Mouse (Mus musculus) heart, embryonic 13.5 days (tissue): ENCODE data around the gene E2f3. TPM values are rescaled to one million over a fixed set of nuclear protein-coding genes. Genes with fewer than 3 reads are reported as not detected.

Experiments
- ATAC-seq: fragments of 200-750 bp; cut with Nextera tagmentation; 2 replicates; pipeline ENCODE4 v1.8.0; 2017; ENCODE audit warnings: moderate TSS enrichment; ENCODE audit not compliant: insufficient number of reproducible peaks, low FRiP score, low TSS enrichment; ENCODE audit errors: extremely low read depth
- H3K27ac ChIP-seq: fragments of 300-500 bp; sonication (generic); replicated peaks from 2 replicates; pipeline ENCODE4 v1.5.1; 2015; ENCODE audit warnings: moderate library complexity, mild to moderate bottlenecking, inconsistent platforms
- H3K27me3 ChIP-seq: fragments of 300-500 bp; sonication (generic); replicated peaks from 2 replicates; pipeline ENCODE4 v1.6.1; 2015; ENCODE audit warnings: mild to moderate bottlenecking, inconsistent platforms
- H3K36me3 ChIP-seq: fragments of 300-500 bp; sonication (generic); 2 replicates; pipeline ENCODE4 v1.6.1; 2015; ENCODE audit warnings: mild to moderate bottlenecking, inconsistent platforms
- H3K4me1 ChIP-seq: fragments of 300-500 bp; sonication (generic); 2 replicates; pipeline ENCODE4 v1.6.1; 2015; ENCODE audit warnings: inconsistent platforms
- H3K4me2 ChIP-seq: fragments of 300-500 bp; sonication (generic); 2 replicates; pipeline ENCODE4 v1.6.1; 2015; ENCODE audit warnings: inconsistent platforms, mild to moderate bottlenecking, moderate library complexity
- H3K4me3 ChIP-seq: fragments of 300-500 bp; sonication (generic); 2 replicates; pipeline ENCODE4 v1.5.1; 2015; ENCODE audit warnings: moderate library complexity, mild to moderate bottlenecking, inconsistent platforms
- H3K9ac ChIP-seq: fragments of 300-500 bp; sonication (generic); 2 replicates; pipeline ENCODE4 v1.6.1; 2015; ENCODE audit warnings: inconsistent platforms, mild to moderate bottlenecking, moderate library complexity
- H3K9me3 ChIP-seq: fragments of 300-500 bp; sonication (generic); 2 replicates; pipeline ENCODE4 v1.6.1; 2016; ENCODE audit warnings: inconsistent platforms
- WGBS: fragments of 180-500 bp; shearing (Covaris S2); methylation state at CpG from one replicate; pipeline ENCODE4 v1.1.7; 2015; ENCODE audit warnings: mixed read lengths; 5-methylcytosine and 5-hydroxymethylcytosine counted together
- polyA plus RNA-seq: library from polyadenylated mRNA; unstranded; fragments of >200 nt; fragmentation: Nextera tagmentation; extraction: Ambion mirVana; gene quantifications from 2 replicates; pipeline ENCODE4 v1.2.1, GENCODE M21; 2015

E2f3 gene
- polyA plus RNA-seq, 1 experiment from 2014 or later, result 9.1 TPM

- 0 out of 2 replicates have a peak, but pooled peaks cover 5% of the 10 kb centered on the region for H3K9me3 ChIP-seq
- H3K9ac ChIP-seq, result no peak overlapping the region
- H3K36me3 ChIP-seq, result peaks cover 41% of the 10 kb centered on the region
- H3K4me1 ChIP-seq, result peaks cover 21% of the 10 kb centered on the region
- no peaks in the 10 kb centered on the region for H3K27me3 ChIP-seq
- ATAC-seq, result no peak
- no peak overlapping the region for H3K27ac ChIP-seq
- H3K4me2 ChIP-seq, result no peak overlapping the region
- 92% methylated on average over 10 of the region's 10 CpGs for WGBS
- H3K4me3 ChIP-seq, result no peak overlapping the region
These were observed 31.1 kb downstream of the E2f3 start for GRCm38 (mm10) chr13:29954741-29955140.

- peaks cover 40% of the 10 kb centered on the region for H3K36me3 ChIP-seq
- H3K4me1 ChIP-seq, result peaks cover 27% of the 10 kb centered on the region
- no peak for ATAC-seq
- H3K4me3 ChIP-seq, result no peak overlapping the region
- H3K9me3 ChIP-seq, result 0 out of 2 replicates have a peak, but pooled peaks cover 5% of the 10 kb centered on the region
- H3K4me2 ChIP-seq, result no peak overlapping the region
- H3K27me3 ChIP-seq, result no peaks in the 10 kb centered on the region
- H3K9ac ChIP-seq, result no peak overlapping the region
- WGBS, result 93% methylated on average over 4 of the region's 4 CpGs
- H3K27ac ChIP-seq, result no peak overlapping the region
These were observed 32.3 kb downstream of the E2f3 start for GRCm38 (mm10) chr13:29953417-29954045.

- Histone ChIP-seq H3K9ac (no peak overlapping the region), H3K4me1 (peaks cover 24% of the 10 kb centered on the region), H3K4me2 (no peak overlapping the region), H3K27ac (no peak overlapping the region), H3K27me3 (no peaks in the 10 kb centered on the region), H3K4me3 (no peak overlapping the region), H3K9me3 (no peaks in the 10 kb centered on the region), H3K36me3 (peaks cover 35% of the 10 kb centered on the region)
- WGBS, result 84% methylated on average over 8 of the region's 8 CpGs
- no peak for ATAC-seq
These were observed 39.8 kb downstream of the E2f3 start for GRCm38 (mm10) chr13:29946045-29946444.

- H3K4me1 ChIP-seq, result peaks cover 23% of the 10 kb centered on the region
- ATAC-seq, result no peak
- WGBS, result 71% methylated on average over 9 of the region's 9 CpGs
These were observed 40.8 kb downstream of the E2f3 start for GRCm38 (mm10) chr13:29944915-29945570.

GRCm38 (mm10) chr13:29944493-29944892 lies 41.4 kb downstream of the E2f3 start:
- no peak overlapping the region for H3K4me3 ChIP-seq
- no peaks in the 10 kb centered on the region for H3K9me3 ChIP-seq
- H3K36me3 ChIP-seq, result peaks cover 21% of the 10 kb centered on the region
- no peak overlapping the region for H3K27ac ChIP-seq
- 87% methylated on average over 8 of the region's 8 CpGs for WGBS
- peaks cover 21% of the 10 kb centered on the region for H3K4me1 ChIP-seq
- H3K9ac ChIP-seq, result no peak overlapping the region
- no peaks in the 10 kb centered on the region for H3K27me3 ChIP-seq
- no peak for ATAC-seq
- no peak overlapping the region for H3K4me2 ChIP-seq

More at GRCm38 (mm10) chr13:29944915-29945570, 40.8 kb downstream of the E2f3 start:
- Histone ChIP-seq H3K36me3 (peaks cover 25% of the 10 kb centered on the region), H3K27ac (no peak overlapping the region), H3K27me3 (no peaks in the 10 kb centered on the region), H3K4me2 (no peak overlapping the region), H3K4me3 (no peak overlapping the region), H3K9me3 (no peaks in the 10 kb centered on the region), H3K9ac (no peak overlapping the region)

- 87% methylated on average over 3 of the region's 3 CpGs for WGBS
- Histone ChIP-seq H3K36me3 (peaks cover 21% of the 10 kb centered on the region), H3K27me3 (no peaks in the 10 kb centered on the region), H3K27ac (no peak overlapping the region), H3K4me2 (no peak overlapping the region), H3K9ac (no peak overlapping the region), H3K9me3 (no peaks in the 10 kb centered on the region), H3K4me3 (no peak overlapping the region), H3K4me1 (peaks cover 17% of the 10 kb centered on the region)
- no peak for ATAC-seq
These were observed 42.3 kb downstream of the E2f3 start for GRCm38 (mm10) chr13:29943541-29944039.

GRCm38 (mm10) chr13:29940071-29940470 lies 45.8 kb downstream of the E2f3 start:
- Histone ChIP-seq H3K27ac (no peak overlapping the region), H3K4me1 (peaks cover 7% of the 10 kb centered on the region; the same call in 1 of the 2 replicates), H3K9ac (no peak overlapping the region), H3K9me3 (peaks cover 4% of the 10 kb centered on the region; the same call in 1 of the 2 replicates), H3K4me3 (no peak overlapping the region), H3K36me3 (peaks cover 35% of the 10 kb centered on the region), H3K4me2 (no peak overlapping the region), H3K27me3 (no peaks in the 10 kb centered on the region)
- ATAC-seq, result no peak
- WGBS, result 82% methylated on average over 7 of the region's 7 CpGs

- Histone ChIP-seq H3K9ac (no peak overlapping the region), H3K27me3 (no peaks in the 10 kb centered on the region), H3K27ac (no peak overlapping the region), H3K9me3 (peaks cover 4% of the 10 kb centered on the region; the same call in 1 of the 2 replicates), H3K4me2 (no peak overlapping the region), H3K4me3 (no peak overlapping the region), H3K36me3 (peaks cover 33% of the 10 kb centered on the region), H3K4me1 (peaks cover 7% of the 10 kb centered on the region; the same call in 1 of the 2 replicates)
- 71% methylated on average over 4 of the region's 4 CpGs for WGBS
- no peak for ATAC-seq
These were observed 46.5 kb downstream of the E2f3 start for GRCm38 (mm10) chr13:29939399-29939798.

GRCm38 (mm10) chr13:29938776-29939175 lies 47.1 kb downstream of the E2f3 start:
- H3K4me3 ChIP-seq, result no peak overlapping the region
- no peaks in the 10 kb centered on the region for H3K27me3 ChIP-seq
- H3K4me1 ChIP-seq, result peaks cover 7% of the 10 kb centered on the region; the same call in 1 of the 2 replicates
- H3K9ac ChIP-seq, result no peak overlapping the region
- H3K9me3 ChIP-seq, result peaks cover 4% of the 10 kb centered on the region; the same call in 1 of the 2 replicates
- H3K27ac ChIP-seq, result no peak overlapping the region
- peaks cover 28% of the 10 kb centered on the region for H3K36me3 ChIP-seq
- no peak for ATAC-seq
- H3K4me2 ChIP-seq, result no peak overlapping the region
- 78% methylated on average over 6 of the region's 6 CpGs for WGBS

- no peaks in the 10 kb centered on the region for H3K9me3 ChIP-seq
- H3K4me3 ChIP-seq, result no peak overlapping the region
- 58% methylated on average over 3 of the region's 3 CpGs for WGBS
- peaks cover 4% of the 10 kb centered on the region; the same call in 1 of the 2 replicates for H3K4me1 ChIP-seq
- no peak overlapping the region for H3K9ac ChIP-seq
- no peak overlapping the region for H3K4me2 ChIP-seq
- H3K27ac ChIP-seq, result no peak overlapping the region
- H3K36me3 ChIP-seq, result peaks cover 16% of the 10 kb centered on the region; the same call in 1 of the 2 replicates
- no peak for ATAC-seq
- H3K27me3 ChIP-seq, result no peaks in the 10 kb centered on the region
These were observed 59.7 kb downstream of the E2f3 start for GRCm38 (mm10) chr13:29926168-29926567.

- no peak overlapping the region for H3K27ac ChIP-seq
- H3K9ac ChIP-seq, result no peak overlapping the region
- peaks cover 15% of the 10 kb centered on the region for H3K4me1 ChIP-seq
- H3K9me3 ChIP-seq, result no peaks in the 10 kb centered on the region
- ATAC-seq, result no peak
- H3K4me2 ChIP-seq, result no peak overlapping the region
- WGBS, result 86% methylated on average over 7 of the region's 7 CpGs
- no peak overlapping the region for H3K4me3 ChIP-seq
- H3K27me3 ChIP-seq, result no peaks in the 10 kb centered on the region
- H3K36me3 ChIP-seq, result peaks cover 56% of the 10 kb centered on the region
These were observed 66.0 kb downstream of the E2f3 start for GRCm38 (mm10) chr13:29919841-29920240.
